Mouse (Mus musculus) ES-E14 (cell line): Measurements from ENCODE around the gene Zfp385a.

Experiments
- CHD2 ChIP-seq: IDR thresholded peaks from 2 replicates; pipeline ENCODE4 v1.6.1; 2014; ENCODE audit warnings: mild to moderate bottlenecking, low read depth, low read length, inconsistent platforms
- HCFC1 ChIP-seq: IDR thresholded peaks from 2 replicates; pipeline ENCODE4 v1.6.1; 2012; ENCODE audit warnings: low read length, inconsistent platforms, borderline replicate concordance; ENCODE audit not compliant: insufficient read depth
- MAFK ChIP-seq: IDR thresholded peaks from 2 replicates; pipeline ENCODE4 v1.6.1; 2014; ENCODE audit warnings: mild to moderate bottlenecking, low read depth, low read length, inconsistent platforms; ENCODE audit not compliant: insufficient read depth
- ZNF384 ChIP-seq: IDR thresholded peaks from 2 replicates; pipeline ENCODE4 v1.6.1; 2012; ENCODE audit warnings: low read depth, low read length, inconsistent platforms

GRCm38 (mm10) chr15:103376837-103377269, 37.0 kb upstream of the Zfp385a start:
- no peak for TF ChIP-seq HCFC1
- TF ChIP-seq CHD2 = no peak
- no peak for TF ChIP-seq ZNF384
- no peak for TF ChIP-seq MAFK
